Mouse (Mus musculus): ENCODE data around the gene Zfp791. TPM values are rescaled to one million over a fixed set of nuclear protein-coding genes. Genes with fewer than 3 reads are reported as not detected.

Zfp791 gene
- polyA plus RNA-seq, 1 experiment from 2014 or later, result 0.80 TPM

DNA sequence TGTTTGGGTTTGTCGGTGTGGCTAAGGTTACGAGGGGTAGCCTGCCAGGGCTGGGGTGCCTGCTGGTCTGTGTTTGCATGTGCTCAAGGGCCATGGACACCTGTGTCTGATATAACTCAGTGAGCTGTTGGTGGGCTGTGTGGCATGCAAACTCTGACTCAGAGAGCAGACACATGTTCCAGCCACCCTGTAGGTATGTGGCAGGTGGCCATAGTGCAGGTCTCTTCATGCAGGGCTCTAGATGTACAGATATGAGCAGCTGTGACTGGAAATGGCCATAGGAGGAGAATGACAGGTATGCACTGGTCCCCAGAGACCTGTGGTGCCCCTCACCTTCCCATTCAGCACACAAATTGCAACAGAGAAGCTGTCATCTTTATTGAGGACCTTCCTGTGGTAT, 55.7 kb downstream of the Zfp791 start:
- Histone ChIP-seq H3K4me2 (ENCODE audit: low read length) (no peak overlapping the region), H3K27ac (replicated peaks in 1 of 2; ENCODE audit: control insufficient read depth in 1 of 2, insufficient read depth in 1 of 2, low read depth in 2 of 2, low read length in 2 of 2) (no peak overlapping the region), H3K36me3 (ENCODE audit: control insufficient read depth, insufficient read depth, low read length) (peaks cover 21% of the 10 kb centered on the region), H3K9me3 (ENCODE audit: control insufficient read depth, low read length) (no peaks in the 10 kb centered on the region), H3K4me1 (ENCODE audit: control insufficient read depth in 2 of 2, insufficient read depth in 2 of 2, low read length in 2 of 2) (peaks cover under 1 to 2% of the 10 kb centered on the region in 2 experiments; a peak in 3 of 4 replicates), H3K4me3 (ENCODE audit: control insufficient read depth in 1 of 2, insufficient read depth in 1 of 2, low read depth in 1 of 2, low read length in 2 of 2) (no peak overlapping the region), H3K9ac (ENCODE audit: low read length) (no peak overlapping the region), H3K27me3 (ENCODE audit: control insufficient read depth, insufficient read depth, low read length) (no peaks in the 10 kb centered on the region)
- 94% methylated on average over 2 of the region's 2 CpGs for WGBS
- ATAC-seq (ENCODE audit: insufficient number of reproducible peaks, insufficient read depth, low FRiP score, low read depth), result no peak

DNA sequence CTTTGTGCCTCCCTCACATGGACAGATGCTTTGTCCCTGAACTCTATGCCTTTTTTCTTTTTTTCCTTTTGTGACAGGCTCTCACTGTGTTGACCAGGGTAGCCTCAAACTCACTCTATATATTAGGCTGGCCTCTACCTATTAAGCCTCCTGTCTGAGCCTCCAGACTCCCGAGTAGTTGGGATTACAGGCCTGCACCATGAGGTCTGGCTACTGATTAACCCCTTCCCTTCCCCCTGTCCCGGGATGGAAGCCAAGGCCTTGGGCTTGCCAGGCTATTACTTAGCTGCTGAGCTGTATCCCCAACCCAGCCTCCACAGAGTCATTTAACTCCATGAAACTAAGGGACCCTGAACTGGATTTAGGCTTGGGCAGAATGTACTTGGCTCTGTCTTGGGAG, 57.7 kb downstream of the Zfp791 start:
- Histone ChIP-seq H3K27ac (replicated peaks in 1 of 2; ENCODE audit: control insufficient read depth in 1 of 2, insufficient read depth in 1 of 2, low read depth in 2 of 2, low read length in 2 of 2) (no peak overlapping the region), H3K9ac (ENCODE audit: low read length) (no peak overlapping the region), H3K4me1 (ENCODE audit: control insufficient read depth in 2 of 2, insufficient read depth in 2 of 2, low read length in 2 of 2) (peaks cover 3 to 7% of the 10 kb centered on the region in 2 experiments; a peak in 3 of 4 replicates), H3K9me3 (ENCODE audit: control insufficient read depth, low read length) (no peaks in the 10 kb centered on the region), H3K4me2 (ENCODE audit: low read length) (no peak overlapping the region), H3K36me3 (ENCODE audit: control insufficient read depth, insufficient read depth, low read length) (peaks cover 22% of the 10 kb centered on the region), H3K27me3 (ENCODE audit: control insufficient read depth, insufficient read depth, low read length) (no peaks in the 10 kb centered on the region), H3K4me3 (ENCODE audit: control insufficient read depth in 1 of 2, insufficient read depth in 1 of 2, low read depth in 1 of 2, low read length in 2 of 2) (no peak overlapping the region)
- 35% methylated on average over 2 of the region's 2 CpGs for WGBS
- ATAC-seq (ENCODE audit: insufficient number of reproducible peaks, insufficient read depth, low FRiP score, low read depth), result no peak

GRCm38 (mm10) chr8:85062603-85063002, 60.3 kb downstream of the Zfp791 start:
- Histone ChIP-seq H3K27me3 (ENCODE audit: control insufficient read depth, insufficient read depth, low read length) (no peaks in the 10 kb centered on the region), H3K9ac (ENCODE audit: low read length) (no peak overlapping the region), H3K9me3 (ENCODE audit: control insufficient read depth, low read length) (no peaks in the 10 kb centered on the region), H3K36me3 (ENCODE audit: control insufficient read depth, insufficient read depth, low read length) (peaks cover 22% of the 10 kb centered on the region), H3K27ac (replicated peaks in 1 of 2; ENCODE audit: control insufficient read depth in 1 of 2, insufficient read depth in 1 of 2, low read depth in 2 of 2, low read length in 2 of 2) (no peak overlapping the region), H3K4me2 (ENCODE audit: low read length) (no peak overlapping the region), H3K4me3 (ENCODE audit: control insufficient read depth in 1 of 2, insufficient read depth in 1 of 2, low read depth in 1 of 2, low read length in 2 of 2) (no peak overlapping the region), H3K4me1 (ENCODE audit: control insufficient read depth in 2 of 2, insufficient read depth in 2 of 2, low read length in 2 of 2) (peaks cover 3 to 7% of the 10 kb centered on the region in 2 experiments; a peak in 3 of 4 replicates)
- 94% methylated on average over 4 of the region's 4 CpGs for WGBS
- ATAC-seq (ENCODE audit: insufficient number of reproducible peaks, insufficient read depth, low FRiP score, low read depth), result no peak

- peak within 1 kb of the TSS; percentile 80 for H3K9ac ChIP-seq (ENCODE audit: low read length)
- H3K4me1 ChIP-seq (ENCODE audit: control insufficient read depth in 2 of 2, insufficient read depth in 2 of 2, low read length in 2 of 2), result peaks cover 3 to 7% of the 10 kb centered on the region in 2 experiments; a peak in 3 of 4 replicates
- H3K27ac ChIP-seq (replicated peaks in 1 of 2; ENCODE audit: control insufficient read depth in 1 of 2, insufficient read depth in 1 of 2, low read depth in 2 of 2, low read length in 2 of 2), result no peak within 1 kb of the TSS
- H3K9me3 ChIP-seq (ENCODE audit: control insufficient read depth, low read length), result no peaks in the 10 kb centered on the region
- peak within 1 kb of the TSS; percentile 76 to 79 for H3K4me3 ChIP-seq (ENCODE audit: control insufficient read depth in 1 of 2, insufficient read depth in 1 of 2, low read depth in 1 of 2, low read length in 2 of 2)
- peak; percentile 78 for ATAC-seq (ENCODE audit: insufficient number of reproducible peaks, insufficient read depth, low FRiP score, low read depth)
- no peaks in the 10 kb centered on the region for H3K27me3 ChIP-seq (ENCODE audit: control insufficient read depth, insufficient read depth, low read length)
- peak within 1 kb of the TSS; percentile 90 for H3K4me2 ChIP-seq (ENCODE audit: low read length)
- peaks cover 26% of the 10 kb centered on the region for H3K36me3 ChIP-seq (ENCODE audit: control insufficient read depth, insufficient read depth, low read length)
- under 1% methylated on average over 52 of the region's 53 CpGs for WGBS
These were observed 62.8 kb downstream of the Zfp791 start, which contains the start of gene Fbxw9 for GRCm38 (mm10) chr8:85059879-85060616. Fbxw9 (plus strand) TSS chr8:85060055.

Small RNA genes lying within 50 kb of the gene (microRNA-seq; reads per million reads assigned to microRNA genes)
- not detected for gene Gm23388
- 1.1 reads per million for gene Mir7070

Other genes starting within 250 kb of the Zfp791 start
- gene Gcdh, start 229.2 kb downstream of the Zfp791 start, polyA plus RNA-seq (2014; fragmentation: Nextera tagmentation; extraction: Ambion mirVana), result 34.0 and 38.6 TPM in 2 replicates
- 1.8 and 2.5 TPM in 2 replicates for gene Klf1, start 221.2 kb downstream of the Zfp791 start, polyA plus RNA-seq (2014; fragmentation: Nextera tagmentation; extraction: Ambion mirVana)
- 4.5 and 5.5 TPM in 2 replicates for gene Dnase2a, start 214.5 kb downstream of the Zfp791 start, polyA plus RNA-seq (2014; fragmentation: Nextera tagmentation; extraction: Ambion mirVana)
- 0.08 and 0.23 TPM in 2 replicates for gene Mast1, start 185.7 kb downstream of the Zfp791 start, polyA plus RNA-seq (2014; fragmentation: Nextera tagmentation; extraction: Ambion mirVana)
- 0.12 TPM in 1 of 2 replicates, not detected in the other for gene Rtbdn, start 176.1 kb downstream of the Zfp791 start, polyA plus RNA-seq (2014; fragmentation: Nextera tagmentation; extraction: Ambion mirVana)
- gene Gm49661, start 153.7 kb downstream of the Zfp791 start, polyA plus RNA-seq (2014; fragmentation: Nextera tagmentation; extraction: Ambion mirVana), result not detected in 2 replicates
- 792 and 804 TPM in 2 replicates for gene Prdx2, start 153.5 kb downstream of the Zfp791 start, polyA plus RNA-seq (2014; fragmentation: Nextera tagmentation; extraction: Ambion mirVana)
- 71.8 and 80.8 TPM in 2 replicates for gene Rnaseh2a, start 153.3 kb downstream of the Zfp791 start, polyA plus RNA-seq (2014; fragmentation: Nextera tagmentation; extraction: Ambion mirVana)
- gene Junb, start 144.4 kb downstream of the Zfp791 start, polyA plus RNA-seq (2014; fragmentation: Nextera tagmentation; extraction: Ambion mirVana), result 10.1 and 10.9 TPM in 2 replicates
- gene Hook2, start 132.5 kb downstream of the Zfp791 start, polyA plus RNA-seq (2014; fragmentation: Nextera tagmentation; extraction: Ambion mirVana), result 5.0 and 5.1 TPM in 2 replicates
- not detected in 2 replicates for gene Best2, start 108.6 kb downstream of the Zfp791 start, polyA plus RNA-seq (2014; fragmentation: Nextera tagmentation; extraction: Ambion mirVana)
- gene Asna1, start 97.8 kb downstream of the Zfp791 start, polyA plus RNA-seq (2014; fragmentation: Nextera tagmentation; extraction: Ambion mirVana), result 91.5 and 109 TPM in 2 replicates
- 92.0 and 95.9 TPM in 2 replicates for gene Trir, start 96.3 kb downstream of the Zfp791 start, polyA plus RNA-seq (2014; fragmentation: Nextera tagmentation; extraction: Ambion mirVana)
- 13.0 and 15.2 TPM in 2 replicates for gene Tnpo2, start 86.2 kb downstream of the Zfp791 start, polyA plus RNA-seq (2014; fragmentation: Nextera tagmentation; extraction: Ambion mirVana)
- 16.6 and 21.6 TPM in 2 replicates for gene Fbxw9, start 63.0 kb downstream of the Zfp791 start, polyA plus RNA-seq (2014; fragmentation: Nextera tagmentation; extraction: Ambion mirVana)
- not detected in 2 replicates for gene Gm5741, start 55.1 kb downstream of the Zfp791 start, polyA plus RNA-seq (2014; fragmentation: Nextera tagmentation; extraction: Ambion mirVana)
- 50.7 and 55.8 TPM in 2 replicates for gene Dhps, start 51.3 kb downstream of the Zfp791 start, polyA plus RNA-seq (2014; fragmentation: Nextera tagmentation; extraction: Ambion mirVana)
- 125 and 136 TPM in 2 replicates for gene Wdr83os, start 42.4 kb downstream of the Zfp791 start, polyA plus RNA-seq (2014; fragmentation: Nextera tagmentation; extraction: Ambion mirVana)
- gene Wdr83, start 41.8 kb downstream of the Zfp791 start, polyA plus RNA-seq (2014; fragmentation: Nextera tagmentation; extraction: Ambion mirVana), result 35.4 and 43.0 TPM in 2 replicates
- gene Man2b1, start 39.8 kb downstream of the Zfp791 start, polyA plus RNA-seq (2014; fragmentation: Nextera tagmentation; extraction: Ambion mirVana), result 32.9 and 35.7 TPM in 2 replicates
- gene Cks1brt, start 28.8 kb upstream of the Zfp791 start, polyA plus RNA-seq (2014; fragmentation: Nextera tagmentation; extraction: Ambion mirVana), result not detected in 2 replicates
- not detected in 2 replicates for gene Olfr371, start 102.9 kb upstream of the Zfp791 start, polyA plus RNA-seq (2014; fragmentation: Nextera tagmentation; extraction: Ambion mirVana)
- 61.7 and 61.8 TPM in 2 replicates for gene Orc6, start 176.5 kb upstream of the Zfp791 start, polyA plus RNA-seq (2014; fragmentation: Nextera tagmentation; extraction: Ambion mirVana)
- 106 and 110 TPM in 2 replicates for gene Vps35, start 176.7 kb upstream of the Zfp791 start, polyA plus RNA-seq (2014; fragmentation: Nextera tagmentation; extraction: Ambion mirVana)

All from heart, embryonic 14.5 days (tissue).